In genomic region chr11:120492878-120493203, GRCm38 (mm10) we compare ENCODE assay signal across 8 mouse cellular contexts. TPM values are rescaled to one million over a fixed set of nuclear protein-coding genes. Genes with fewer than 3 reads are reported as not detected.
DNase-seq lines count a peak whose midpoint lies in the region; ATAC-seq lines count a peak whose summit lies in the region.

No protein-coding gene starts in this region.

- peak overlapping the region; percentile 98 for H3K4me2 ChIP-seq in heart, embryonic 13.5 days
- peak overlapping the region; percentile 86 for H3K4me2 ChIP-seq in hindbrain, embryonic 14.5 days (replicated peaks)

- peak overlapping the region; percentile 90 for H3K27ac ChIP-seq in heart, embryonic 13.5 days (replicated peaks)
- H3K27ac ChIP-seq in hindbrain, embryonic 14.5 days, result peak overlapping the region; percentile 72

- WGBS in heart, embryonic 13.5 days, result 29% methylated on average over 3 of the region's 3 CpGs
- 24% methylated on average over 3 of the region's 3 CpGs for WGBS in hindbrain, embryonic 14.5 days

- H3K4me1 ChIP-seq in heart, embryonic 13.5 days, result peaks cover 36% of the 10 kb centered on the region
- H3K4me1 ChIP-seq in hindbrain, embryonic 14.5 days (replicated peaks; ENCODE audit: control insufficient read depth, insufficient read depth, low read length), result peaks cover 28% of the 10 kb centered on the region

- H3K27me3 ChIP-seq in heart, embryonic 13.5 days (replicated peaks), result no peaks in the 10 kb centered on the region
- H3K27me3 ChIP-seq in hindbrain, embryonic 14.5 days (ENCODE audit: control insufficient read depth, insufficient read depth, low read length), result no peaks in the 10 kb centered on the region

- no peak for DNase-seq in heart, adult 9 months (ENCODE audit: low spot score in 2 of 2)
- peak; percentile 48 for DNase-seq in NIH3T3 (ENCODE audit: low read depth)
- no peak for DNase-seq in hindbrain, embryonic 14.5 days (ENCODE audit: low spot score)
- peak; percentile 49 for DNase-seq in mesoderm, embryonic 11.5 days (ENCODE audit: low read depth, low spot score)
- no peak for DNase-seq in ovary, postnatal 10 days (ENCODE audit: low spot score)
- no peak for DNase-seq in frontal cortex, postnatal 10 days (ENCODE audit: low spot score in 2 of 2)
- DNase-seq in adrenal gland, postnatal 10 days, result no peak

- no peak for ATAC-seq in heart, embryonic 13.5 days (ENCODE audit: extremely low read depth, insufficient number of reproducible peaks, low FRiP score, low TSS enrichment)
- ATAC-seq in hindbrain, embryonic 14.5 days (ENCODE audit: low FRiP score), result no peak

- H3K36me3 ChIP-seq in heart, embryonic 13.5 days, result peaks cover 62% of the 10 kb centered on the region
- peaks cover 59% of the 10 kb centered on the region for H3K36me3 ChIP-seq in hindbrain, embryonic 14.5 days (replicated peaks; ENCODE audit: control insufficient read depth, insufficient read depth)

- H3K9ac ChIP-seq in heart, embryonic 13.5 days, result peak overlapping the region; percentile 92
- H3K9ac ChIP-seq in hindbrain, embryonic 14.5 days, result peak overlapping the region; percentile 75

- H3K4me3 ChIP-seq in heart, embryonic 13.5 days, result peak overlapping the region; percentile 93
- H3K4me3 ChIP-seq in hindbrain, embryonic 14.5 days (replicated peaks; ENCODE audit: low read length), result peak overlapping the region; percentile 77

- no peaks in the 10 kb centered on the region for H3K9me3 ChIP-seq in heart, embryonic 13.5 days
- no peaks in the 10 kb centered on the region for H3K9me3 ChIP-seq in hindbrain, embryonic 14.5 days (ENCODE audit: control insufficient read depth, low read length)

RNA-seq across cellular contexts. Expression of gene Slc25a10, which starts 1.2 kb away (rescaled TPM):
- 42.9 and 43.2 TPM in 2 replicates for polyA plus RNA-seq in heart, embryonic 13.5 days (2015; fragmentation: Nextera tagmentation; extraction: Ambion mirVana)
- polyA plus RNA-seq in hindbrain, embryonic 14.5 days (2014; fragmentation: Nextera tagmentation; extraction: Ambion mirVana), result 28.5 and 29.8 TPM in 2 replicates
- 10 to 100 TPM; 58.5 to 60.9 TPM for total RNA-seq in adrenal gland, postnatal 10 days (2021)

RNA-seq across cellular contexts. Expression of gene Mrpl12, which starts 8.4 kb away (rescaled TPM):
- polyA plus RNA-seq in heart, embryonic 13.5 days (2015; fragmentation: Nextera tagmentation; extraction: Ambion mirVana), result 212 and 228 TPM in 2 replicates
- 131 and 132 TPM in 2 replicates for polyA plus RNA-seq in hindbrain, embryonic 14.5 days (2014; fragmentation: Nextera tagmentation; extraction: Ambion mirVana)
- total RNA-seq in adrenal gland, postnatal 10 days (2021), result 100 to 1,000 TPM; 179 to 189 TPM

RNA-seq across cellular contexts. Expression of gene Arl16, which starts 25.4 kb away (rescaled TPM):
- 36.4 and 39.3 TPM in 2 replicates for polyA plus RNA-seq in heart, embryonic 13.5 days (2015; fragmentation: Nextera tagmentation; extraction: Ambion mirVana)
- polyA plus RNA-seq in hindbrain, embryonic 14.5 days (2014; fragmentation: Nextera tagmentation; extraction: Ambion mirVana), result 56.1 and 56.3 TPM in 2 replicates
- 10 to 100 TPM; 20.6 to 20.9 TPM for total RNA-seq in adrenal gland, postnatal 10 days (2021)

RNA-seq across cellular contexts. Expression of gene Ccdc137, which starts 34.9 kb away (rescaled TPM):
- 19.1 and 21.1 TPM in 2 replicates for polyA plus RNA-seq in heart, embryonic 13.5 days (2015; fragmentation: Nextera tagmentation; extraction: Ambion mirVana)
- 19.9 and 20.8 TPM in 2 replicates for polyA plus RNA-seq in hindbrain, embryonic 14.5 days (2014; fragmentation: Nextera tagmentation; extraction: Ambion mirVana)
- 10 to 100 TPM; 16.1 to 18.8 TPM for total RNA-seq in adrenal gland, postnatal 10 days (2021)

RNA-seq across cellular contexts. Expression of gene Oxld1, which starts 35.0 kb away (rescaled TPM):
- polyA plus RNA-seq in heart, embryonic 13.5 days (2015; fragmentation: Nextera tagmentation; extraction: Ambion mirVana), result 14.2 and 16.6 TPM in 2 replicates
- polyA plus RNA-seq in hindbrain, embryonic 14.5 days (2014; fragmentation: Nextera tagmentation; extraction: Ambion mirVana), result 11.4 and 12.4 TPM in 2 replicates
- 10 to 100 TPM; 59.0 to 82.0 TPM for total RNA-seq in adrenal gland, postnatal 10 days (2021)

Comparison
In these comparisons a context has a peak if more than half of its experiments do, and no peak if none do; other contexts are left out.
1. DNase-seq: peak in NIH3T3 (single experiment) and mesoderm, embryonic 11.5 days (single experiment); none in heart, adult 9 months (0 of 2), hindbrain, embryonic 14.5 days (single experiment), ovary, postnatal 10 days (single experiment), frontal cortex, postnatal 10 days (0 of 2) and adrenal gland, postnatal 10 days (single experiment).